Mouse (Mus musculus) layer of hippocampus, adult 9-10 months (tissue): ENCODE data around the gene Mrpl43.

ENCODE experiments used
- DNase-seq: peaks from one replicate; pipeline ENCODE4 v3.0.0; 2022; ENCODE audit warnings: low spot score

Mrpl43 gene

GRCm38 (mm10) chr19:45007021-45007420, 779 bp upstream of the Mrpl43 start:
- DNase-seq = no peak

- DNase-seq = no peak
Measured at GRCm38 (mm10) chr19:45005444-45005843, 798 bp downstream of the Mrpl43 start, which contains the start of gene Twnk. Gene Twnk, plus strand, starts transcription at chr19:45005663.

- DNase-seq = no peak
Measured at GRCm38 (mm10) chr19:45003740-45004516, 2.3 kb downstream of the Mrpl43 start.

- no peak for DNase-seq
Measured at GRCm38 (mm10) chr19:45002301-45002700, 3.9 kb downstream of the Mrpl43 start.

- DNase-seq = no peak
Measured at GRCm38 (mm10) chr19:44999647-45000046, 6.6 kb downstream of the Mrpl43 start.

GRCm38 (mm10) chr19:44997786-44998185, 8.5 kb downstream of the Mrpl43 start:
- no peak for DNase-seq

GRCm38 (mm10) chr19:44992712-44993111, 13.5 kb downstream of the Mrpl43 start:
- DNase-seq = no peak

- DNase-seq = no peak
Measured at GRCm38 (mm10) chr19:44992246-44992645, 14.0 kb downstream of the Mrpl43 start.

GRCm38 (mm10) chr19:44991031-44991430, 15.2 kb downstream of the Mrpl43 start:
- no peak for DNase-seq

- no peak for DNase-seq
Measured at GRCm38 (mm10) chr19:44989567-44990495, 16.4 kb downstream of the Mrpl43 start.

GRCm38 (mm10) chr19:44988831-44989566, 17.2 kb downstream of the Mrpl43 start, which contains the start of gene Sema4g:
Gene Sema4g, plus strand, starts transcription at chr19:44989101.
- no peak for DNase-seq

GRCm38 (mm10) chr19:44988321-44988720, 17.9 kb downstream of the Mrpl43 start:
- no peak for DNase-seq

GRCm38 (mm10) chr19:44987851-44988250, 18.4 kb downstream of the Mrpl43 start:
- no peak for DNase-seq

GRCm38 (mm10) chr19:44987004-44987403, 19.2 kb downstream of the Mrpl43 start:
- no peak for DNase-seq

GRCm38 (mm10) chr19:44985159-44985988, 20.9 kb downstream of the Mrpl43 start:
- DNase-seq = no peak

- DNase-seq = no peak
Measured at GRCm38 (mm10) chr19:44984420-44984819, 21.8 kb downstream of the Mrpl43 start.

- no peak for DNase-seq
Measured at GRCm38 (mm10) chr19:44983366-44983765, 22.9 kb downstream of the Mrpl43 start.

GRCm38 (mm10) chr19:44982477-44983115, 23.6 kb downstream of the Mrpl43 start:
- no peak for DNase-seq

- no peak for DNase-seq
Measured at GRCm38 (mm10) chr19:44980787-44981186, 25.5 kb downstream of the Mrpl43 start.

GRCm38 (mm10) chr19:44977148-44977547, 29.1 kb downstream of the Mrpl43 start:
- DNase-seq = no peak

- no peak for DNase-seq
Measured at GRCm38 (mm10) chr19:44976636-44977035, 29.6 kb downstream of the Mrpl43 start.
